Mouse (Mus musculus): ENCODE data around the gene Tha1. TPM values are rescaled to one million over a fixed set of nuclear protein-coding genes. Genes with fewer than 3 reads are reported as not detected.
"Not testable (repeated sequence)": the region's sequence is repeated elsewhere in the genome, so short reads cannot be mapped to it uniquely, and the experiment has no call there.

The Tha1 gene
- polyA plus RNA-seq, 1 experiment = not detected

DNA sequence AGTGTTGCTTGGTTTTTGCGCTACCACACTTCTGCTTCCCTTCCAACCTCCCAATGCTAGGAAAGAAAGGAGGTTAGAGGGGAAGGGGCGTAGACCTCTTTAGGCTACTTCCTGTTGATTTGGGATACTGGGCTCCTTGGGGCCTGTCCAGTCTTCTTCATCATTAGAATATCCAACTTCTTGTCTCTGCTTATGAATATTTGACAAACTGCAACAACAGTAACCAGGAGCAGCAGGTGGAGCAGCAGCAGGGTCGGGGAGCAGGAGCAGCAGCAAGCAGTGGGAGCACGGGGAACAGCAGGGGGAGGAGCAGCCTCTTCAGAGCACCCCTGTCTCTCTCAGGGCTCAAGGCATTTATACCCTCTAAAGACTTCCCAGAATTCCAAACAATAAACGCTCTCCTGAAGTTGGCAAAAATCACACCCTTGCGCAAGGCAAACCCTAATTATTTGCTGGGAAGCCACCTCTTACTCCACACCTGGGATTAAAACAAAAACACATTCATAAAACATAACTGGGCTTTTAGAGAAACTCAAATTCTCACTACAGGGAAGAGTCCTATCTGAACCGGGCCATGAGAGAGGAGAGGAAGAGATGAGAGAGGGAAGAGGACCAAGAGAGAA lies 25.6 kb downstream of the Tha1 start:
- Histone ChIP-seq H3K4me1 (ENCODE audit: control insufficient read depth, insufficient read depth, low read length) (peaks cover 13% of the 10 kb centered on the region), H3K27ac (ENCODE audit: insufficient read depth, low read depth, low read length) (no peak overlapping the region), H3K4me3 (ENCODE audit: insufficient read depth, low read depth, low read length) (no peak overlapping the region)
- 71% methylated on average over 7 of the region's 7 CpGs for whole genome bisulfite sequencing
- TF ChIP-seq CTCF (IDR thresholded peaks at IDR 0.05; ENCODE audit: insufficient read depth, low read depth, low read length) = no peak
- TF ChIP-seq POLR2A (IDR thresholded peaks at IDR 0.05; ENCODE audit: insufficient read depth, low read depth, low read length) = no peak

- H3K27ac ChIP-seq (ENCODE audit: insufficient read depth, low read depth, low read length) = no peak overlapping the region
- H3K4me3 ChIP-seq (ENCODE audit: insufficient read depth, low read depth, low read length) = no peak overlapping the region
- H3K4me1 ChIP-seq (ENCODE audit: control insufficient read depth, insufficient read depth, low read length) = peaks cover 13% of the 10 kb centered on the region
- 56% methylated on average over 5 of the region's 5 CpGs for WGBS
- TF ChIP-seq POLR2A (IDR thresholded peaks at IDR 0.05; ENCODE audit: insufficient read depth, low read depth, low read length) = no peak
- TF ChIP-seq CTCF (IDR thresholded peaks at IDR 0.05; ENCODE audit: insufficient read depth, low read depth, low read length) = no peak
These were observed 26.6 kb downstream of the Tha1 start for GRCm38 (mm10) chr11:117846640-117847039.

GRCm38 (mm10) chr11:117845651-117846050 lies 27.6 kb downstream of the Tha1 start:
- Histone ChIP-seq H3K4me1 (ENCODE audit: control insufficient read depth, insufficient read depth, low read length) (peaks cover 13% of the 10 kb centered on the region), H3K27ac (ENCODE audit: insufficient read depth, low read depth, low read length) (no peak overlapping the region), H3K4me3 (ENCODE audit: insufficient read depth, low read depth, low read length) (no peak overlapping the region)
- TF ChIP-seq POLR2A (IDR thresholded peaks at IDR 0.05; ENCODE audit: insufficient read depth, low read depth, low read length) = no peak
- no peak for TF ChIP-seq CTCF (IDR thresholded peaks at IDR 0.05; ENCODE audit: insufficient read depth, low read depth, low read length)
- WGBS = 80% methylated on average over 2 of the region's 2 CpGs

- Histone ChIP-seq H3K4me3 (ENCODE audit: insufficient read depth, low read depth, low read length) (no peak overlapping the region), H3K27ac (ENCODE audit: insufficient read depth, low read depth, low read length) (no peak overlapping the region), H3K4me1 (ENCODE audit: control insufficient read depth, insufficient read depth, low read length) (peaks cover 13% of the 10 kb centered on the region)
- TF ChIP-seq POLR2A (IDR thresholded peaks at IDR 0.05; ENCODE audit: insufficient read depth, low read depth, low read length) = no peak
- TF ChIP-seq CTCF (IDR thresholded peaks at IDR 0.05; ENCODE audit: insufficient read depth, low read depth, low read length) = no peak
- WGBS = 81% methylated on average over 2 of the region's 2 CpGs
These were observed 28.3 kb downstream of the Tha1 start for GRCm38 (mm10) chr11:117844997-117845396.

DNA sequence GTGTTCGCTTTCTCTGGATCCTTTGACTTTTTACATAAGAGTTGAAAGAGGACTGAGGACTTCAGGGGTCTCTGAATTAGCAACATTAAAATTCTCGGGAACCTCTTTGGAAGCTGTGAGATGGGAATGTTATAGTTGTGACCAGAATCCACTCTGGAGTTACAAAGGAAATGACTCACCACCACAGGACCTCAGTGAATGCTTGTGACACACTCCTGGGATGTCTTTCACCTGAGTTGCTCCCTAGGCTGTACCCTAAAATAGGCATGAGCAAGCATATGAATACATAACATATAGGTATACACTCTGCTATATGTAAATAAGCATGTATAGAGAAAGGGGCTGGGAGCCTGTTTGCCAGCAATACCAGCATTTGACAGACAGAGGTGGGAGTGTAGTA lies 29.8 kb downstream of the Tha1 start:
- TF ChIP-seq POLR2A (IDR thresholded peaks at IDR 0.05; ENCODE audit: insufficient read depth, low read depth, low read length) = no peak
- no peak for TF ChIP-seq CTCF (IDR thresholded peaks at IDR 0.05; ENCODE audit: insufficient read depth, low read depth, low read length)
- peaks cover 7% of the 10 kb centered on the region; the same call in 1 of the 2 replicates for H3K4me1 ChIP-seq (ENCODE audit: control insufficient read depth, insufficient read depth, low read length)
- no peak overlapping the region for H3K4me3 ChIP-seq (ENCODE audit: insufficient read depth, low read depth, low read length)
- WGBS = 85% methylated on average over 2 of the region's 2 CpGs
- H3K27ac ChIP-seq (ENCODE audit: insufficient read depth, low read depth, low read length) = no peak overlapping the region

DNA sequence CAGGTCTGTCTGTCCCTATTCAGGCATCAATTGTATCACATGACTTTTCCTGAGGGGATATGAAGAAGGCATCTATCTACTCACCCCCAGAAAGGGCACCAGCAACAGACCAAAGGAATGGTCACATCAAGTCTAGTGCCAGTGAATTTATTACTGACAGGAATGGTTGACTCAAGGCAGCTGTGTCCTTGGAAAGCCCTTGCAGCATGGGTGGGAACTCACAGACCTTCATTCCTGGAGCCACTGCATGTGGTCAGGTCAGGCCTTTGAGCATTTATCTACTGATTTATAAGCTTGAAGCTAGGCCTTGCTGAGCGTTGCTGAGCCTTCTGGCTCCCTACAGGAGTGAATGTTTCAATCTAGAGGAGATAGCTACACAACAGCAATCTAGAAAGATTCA lies 32.4 kb downstream of the Tha1 start:
- TF ChIP-seq POLR2A (IDR thresholded peaks at IDR 0.05; ENCODE audit: insufficient read depth, low read depth, low read length) (no peak), CTCF (IDR thresholded peaks at IDR 0.05; ENCODE audit: insufficient read depth, low read depth, low read length) (no peak)
- Histone ChIP-seq H3K4me1 (ENCODE audit: control insufficient read depth, insufficient read depth, low read length) (peaks cover 4% of the 10 kb centered on the region), H3K4me3 (ENCODE audit: insufficient read depth, low read depth, low read length) (no peak overlapping the region), H3K27ac (ENCODE audit: insufficient read depth, low read depth, low read length) (no peak overlapping the region)
- 71% methylated on average over 1 of the region's 1 CpGs for WGBS

- TF ChIP-seq CTCF (IDR thresholded peaks at IDR 0.05; ENCODE audit: insufficient read depth, low read depth, low read length) (no peak), POLR2A (IDR thresholded peaks at IDR 0.05; ENCODE audit: insufficient read depth, low read depth, low read length) (no peak)
- 96% methylated on average over 1 of the region's 1 CpGs for WGBS
- no peak overlapping the region for H3K27ac ChIP-seq (ENCODE audit: insufficient read depth, low read depth, low read length)
- no peak overlapping the region for H3K4me3 ChIP-seq (ENCODE audit: insufficient read depth, low read depth, low read length)
- H3K4me1 ChIP-seq (ENCODE audit: control insufficient read depth, insufficient read depth, low read length) = peaks cover 4% of the 10 kb centered on the region
These were observed 34.3 kb downstream of the Tha1 start for GRCm38 (mm10) chr11:117839021-117839420.

- TF ChIP-seq POLR2A (IDR thresholded peaks at IDR 0.05; ENCODE audit: insufficient read depth, low read depth, low read length) = no peak
- H3K27ac ChIP-seq (ENCODE audit: insufficient read depth, low read depth, low read length) = no peak overlapping the region
- WGBS = 96% methylated on average over 2 of the region's 2 CpGs
- H3K4me3 ChIP-seq (ENCODE audit: insufficient read depth, low read depth, low read length) = no peak overlapping the region
- peaks cover 4% of the 10 kb centered on the region for H3K4me1 ChIP-seq (ENCODE audit: control insufficient read depth, insufficient read depth, low read length)
These were observed 34.7 kb downstream of the Tha1 start for GRCm38 (mm10) chr11:117838572-117838971.

- TF ChIP-seq POLR2A (IDR thresholded peaks at IDR 0.05; ENCODE audit: insufficient read depth, low read depth, low read length) = no peak
- TF ChIP-seq CTCF (IDR thresholded peaks at IDR 0.05; ENCODE audit: insufficient read depth, low read depth, low read length) = no peak
- Histone ChIP-seq H3K4me3 (ENCODE audit: insufficient read depth, low read depth, low read length) (no peak overlapping the region), H3K27ac (ENCODE audit: insufficient read depth, low read depth, low read length) (no peak overlapping the region), H3K4me1 (ENCODE audit: control insufficient read depth, insufficient read depth, low read length) (peaks cover 7% of the 10 kb centered on the region)
- WGBS = 18% methylated on average over 13 of the region's 13 CpGs
These were observed 37.0 kb downstream of the Tha1 start for GRCm38 (mm10) chr11:117836306-117836705.

DNA sequence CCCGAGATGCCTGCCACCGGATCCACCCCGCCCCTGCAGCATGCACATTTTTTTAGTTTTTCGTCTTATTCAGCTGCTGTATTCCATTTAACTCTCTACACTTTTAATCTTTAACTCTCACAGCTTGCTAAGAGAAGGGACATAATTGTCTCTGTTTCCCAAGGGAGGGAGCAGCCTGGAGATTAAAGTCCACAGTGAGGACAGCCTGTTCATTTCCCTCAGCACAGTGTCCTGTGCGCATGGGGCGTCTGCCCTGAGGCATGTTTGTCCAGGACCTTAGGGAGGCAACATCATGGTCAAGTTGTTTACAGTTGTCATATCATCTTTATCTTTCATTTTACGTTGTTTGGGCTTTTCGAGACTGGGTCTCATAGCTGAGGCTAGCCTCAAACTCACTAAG lies 39.2 kb downstream of the Tha1 start:
- Histone ChIP-seq H3K4me3 (ENCODE audit: insufficient read depth, low read depth, low read length) (no peak overlapping the region), H3K4me1 (ENCODE audit: control insufficient read depth, insufficient read depth, low read length) (peaks cover 7% of the 10 kb centered on the region), H3K27ac (ENCODE audit: insufficient read depth, low read depth, low read length) (no peak overlapping the region)
- 94% methylated on average over 8 of the region's 8 CpGs for whole genome bisulfite sequencing
- TF ChIP-seq POLR2A (IDR thresholded peaks at IDR 0.05; ENCODE audit: insufficient read depth, low read depth, low read length) (no peak), CTCF (IDR thresholded peaks at IDR 0.05; ENCODE audit: insufficient read depth, low read depth, low read length) (no peak)

DNA sequence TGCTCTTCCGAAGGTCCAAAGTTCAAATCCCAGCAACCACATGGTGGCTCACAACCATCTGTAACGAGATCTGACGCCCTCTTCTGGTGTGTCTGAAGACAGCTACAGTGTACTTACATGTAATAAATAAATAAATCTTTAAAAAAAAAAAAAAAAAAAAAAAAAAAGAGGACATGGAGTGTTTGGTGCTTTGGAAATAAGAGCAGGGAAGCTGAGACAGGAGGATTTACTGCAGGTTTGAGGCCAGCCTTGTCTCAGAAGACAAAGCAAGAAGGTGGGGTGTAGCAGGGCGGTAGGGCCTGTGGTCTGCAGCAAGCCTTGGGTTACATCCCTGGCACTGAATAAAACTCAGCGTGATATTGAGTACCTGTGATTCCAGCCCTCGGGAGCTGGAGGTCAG lies 39.8 kb downstream of the Tha1 start:
- H3K27ac ChIP-seq (ENCODE audit: insufficient read depth, low read depth, low read length); H3K4me3 ChIP-seq (ENCODE audit: insufficient read depth, low read depth, low read length): not testable (repeated sequence)
- 94% methylated on average over 6 of the region's 6 CpGs for WGBS
- H3K4me1 ChIP-seq (ENCODE audit: control insufficient read depth, insufficient read depth, low read length) = peaks cover 11% of the 10 kb centered on the region

All from olfactory bulb, adult 2 months (tissue).